In the genomic region with DNA sequence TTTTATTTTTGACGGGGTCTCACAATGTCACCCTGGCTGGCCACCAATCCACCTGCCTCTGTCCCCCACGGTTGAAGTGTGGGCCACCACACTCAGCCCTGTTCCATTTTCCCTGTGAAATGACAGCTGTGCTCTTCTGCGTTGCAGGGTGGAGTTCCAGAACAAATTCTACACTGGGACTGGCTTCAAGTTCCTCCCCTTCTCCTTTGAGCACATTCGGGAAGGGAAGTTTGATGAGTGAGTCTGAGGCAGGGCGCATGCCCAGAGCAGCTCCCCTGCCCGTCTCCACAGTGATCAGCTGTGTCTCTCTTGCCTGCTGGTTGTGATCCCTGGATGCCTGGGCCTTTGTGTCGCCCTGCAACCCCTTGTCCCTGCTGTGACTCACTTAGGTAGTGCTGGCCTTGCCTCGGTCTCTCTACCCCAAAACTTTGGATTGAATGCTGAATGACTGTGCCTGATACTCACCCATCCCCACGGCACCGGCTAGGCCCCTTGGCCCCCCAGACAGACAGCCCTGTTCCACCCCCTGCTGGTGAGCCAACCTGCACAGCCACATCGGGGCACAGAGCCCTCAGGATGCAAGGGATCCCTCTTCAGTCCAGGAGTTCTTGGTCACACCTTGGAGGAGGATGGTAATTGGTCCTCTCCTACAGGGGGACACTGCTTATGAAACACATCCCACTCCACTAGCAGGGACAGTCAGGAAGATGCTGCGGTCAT, we compare ENCODE assay signal across 10 mouse cellular contexts. TPM values are rescaled to one million over a fixed set of nuclear protein-coding genes. Genes with fewer than 3 reads are reported as not detected.
DNase-seq lines count a peak whose midpoint lies in the region; ATAC-seq lines count a peak whose summit lies in the region.
"Had no signal": no experiment of that assay in that cellular context is flagged by ENCODE, and none has a peak within 500 bp of the region (broad histone marks: within the 10 kb centered on the region; RNA-seq: fewer than 3 reads in every experiment).

No protein-coding gene starts in this region.

- peaks cover 19% of the 10 kb centered on the region for H3K4me1 ChIP-seq in hindbrain, embryonic 13.5 days (replicated peaks)
- H3K4me1 ChIP-seq in hindbrain, embryonic 14.5 days (replicated peaks; ENCODE audit: control insufficient read depth, insufficient read depth, low read length), result no peaks in the 10 kb centered on the region

- peaks cover 72% of the 10 kb centered on the region for H3K36me3 ChIP-seq in hindbrain, embryonic 13.5 days
- peaks cover 55% of the 10 kb centered on the region for H3K36me3 ChIP-seq in hindbrain, embryonic 14.5 days (replicated peaks; ENCODE audit: control insufficient read depth, insufficient read depth)

- 0 out of 2 replicates have a peak overlapping the region, but pooled peaks have one; percentile 18 for H3K27ac ChIP-seq in hindbrain, embryonic 13.5 days
- no peak overlapping the region for H3K27ac ChIP-seq in hindbrain, embryonic 14.5 days

- no peaks in the 10 kb centered on the region for H3K9me3 ChIP-seq in hindbrain, embryonic 13.5 days
- H3K9me3 ChIP-seq in hindbrain, embryonic 14.5 days (ENCODE audit: control insufficient read depth, low read length), result no peaks in the 10 kb centered on the region
- H3K9me3 ChIP-seq: neural tube, embryonic 13.5 days had no signal

- no peaks in the 10 kb centered on the region for H3K27me3 ChIP-seq in hindbrain, embryonic 13.5 days
- H3K27me3 ChIP-seq in hindbrain, embryonic 14.5 days (ENCODE audit: control insufficient read depth, insufficient read depth, low read length), result no peaks in the 10 kb centered on the region
- H3K27me3 ChIP-seq: neural tube, embryonic 13.5 days; Patski had no signal

- no peak overlapping the region for H3K9ac ChIP-seq in hindbrain, embryonic 13.5 days
- no peak overlapping the region for H3K9ac ChIP-seq in hindbrain, embryonic 14.5 days
- H3K9ac ChIP-seq: neural tube, embryonic 13.5 days had no signal

- no peak overlapping the region for H3K4me3 ChIP-seq in hindbrain, embryonic 13.5 days
- H3K4me3 ChIP-seq in hindbrain, embryonic 14.5 days (replicated peaks; ENCODE audit: low read length), result no peak overlapping the region
- H3K4me3 ChIP-seq: neural tube, embryonic 13.5 days had no signal

- H3K4me2 ChIP-seq in hindbrain, embryonic 13.5 days, result no peak overlapping the region
- no peak overlapping the region for H3K4me2 ChIP-seq in hindbrain, embryonic 14.5 days (replicated peaks)
- H3K4me2 ChIP-seq: neural tube, embryonic 13.5 days had no signal

- WGBS in hindbrain, embryonic 13.5 days, result 79% methylated on average over 12 of the region's 12 CpGs
- WGBS in hindbrain, embryonic 14.5 days, result 76% methylated on average over 12 of the region's 12 CpGs

- DNase-seq in hindbrain, embryonic 14.5 days (ENCODE audit: low spot score), result no peak
- DNase-seq in adrenal gland, adult 8-10 months, result peak; percentile 45
- DNase-seq in heart, adult 9 months (ENCODE audit: low spot score in 2 of 2), result peak; percentile 84 to 87
- DNase-seq in layer of hippocampus, adult 9-11 months, result peak; percentile 76
- DNase-seq in skeletal muscle tissue, adult 2 months (ENCODE audit: low read depth, low spot score), result peak; percentile 76
- DNase-seq in cerebellum, postnatal 10 days, result no peak

- ATAC-seq in hindbrain, embryonic 13.5 days (ENCODE audit: low FRiP score), result no peak
- no peak for ATAC-seq in hindbrain, embryonic 14.5 days (ENCODE audit: low FRiP score)
- ATAC-seq in megakaryocyte-erythroid progenitor cell, adult 5-6 weeks (replicated peaks; ENCODE audit: low FRiP score, low TSS enrichment, poor library complexity, severe bottlenecking), result no peak
- ATAC-seq: Patski had no signal

RNA-seq across cellular contexts. Expression of a gene that starts 7.5 kb away (rescaled TPM):
- 10.7 and 11.3 TPM in 2 replicates for polyA plus RNA-seq in hindbrain, embryonic 13.5 days (2015; fragmentation: Nextera tagmentation; extraction: Ambion mirVana)
- polyA plus RNA-seq in hindbrain, embryonic 14.5 days (2014; fragmentation: Nextera tagmentation; extraction: Ambion mirVana), result 10.2 and 11.3 TPM in 2 replicates
- total RNA-seq in adrenal gland, adult 8-10 months (2022), result 10 to 100 TPM; 45.3 to 51.8 (median 49.6) TPM
- total RNA-seq in megakaryocyte-erythroid progenitor cell, adult 5-6 weeks (2014; fragmentation: Nextera tagmentation), result 1.5 and 4.3 TPM in 2 replicates
- 3.1 and 4.5 TPM in 2 replicates for total RNA-seq in megakaryocyte-erythroid progenitor cell, adult 5-6 weeks (2017)

RNA-seq across cellular contexts. Expression of a gene that starts 15.9 kb away (rescaled TPM):
- 0.49 TPM in 1 of 2 replicates, not detected in the other for polyA plus RNA-seq in hindbrain, embryonic 13.5 days (2015; fragmentation: Nextera tagmentation; extraction: Ambion mirVana)
- polyA plus RNA-seq in hindbrain, embryonic 14.5 days (2014; fragmentation: Nextera tagmentation; extraction: Ambion mirVana), result 0.31 TPM in 1 of 2 replicates, not detected in the other
- 1 to 10 TPM; 1.7 to 2.4 (median 2.0) TPM for total RNA-seq in adrenal gland, adult 8-10 months (2022)
- not detected in 2 replicates for total RNA-seq in megakaryocyte-erythroid progenitor cell, adult 5-6 weeks (2014; fragmentation: Nextera tagmentation)
- not detected in 2 replicates for total RNA-seq in megakaryocyte-erythroid progenitor cell, adult 5-6 weeks (2017)

RNA-seq across cellular contexts. Expression of a gene that starts 20.0 kb away (rescaled TPM):
- 41.9 and 44.1 TPM in 2 replicates for polyA plus RNA-seq in hindbrain, embryonic 13.5 days (2015; fragmentation: Nextera tagmentation; extraction: Ambion mirVana)
- 37.2 and 45.3 TPM in 2 replicates for polyA plus RNA-seq in hindbrain, embryonic 14.5 days (2014; fragmentation: Nextera tagmentation; extraction: Ambion mirVana)
- 100 to 1,000 TPM in 2 of 4 experiments, 10 to 100 TPM in 2; 70.8 to 104 (median 89.9) TPM for total RNA-seq in adrenal gland, adult 8-10 months (2022)
- 27.3 and 30.7 TPM in 2 replicates for total RNA-seq in megakaryocyte-erythroid progenitor cell, adult 5-6 weeks (2014; fragmentation: Nextera tagmentation)
- total RNA-seq in megakaryocyte-erythroid progenitor cell, adult 5-6 weeks (2017), result 15.1 and 17.2 TPM in 2 replicates

RNA-seq across cellular contexts. Expression of a gene that starts 24.8 kb away (rescaled TPM):
- 88.1 and 91.0 TPM in 2 replicates for polyA plus RNA-seq in hindbrain, embryonic 13.5 days (2015; fragmentation: Nextera tagmentation; extraction: Ambion mirVana)
- 84.0 and 86.6 TPM in 2 replicates for polyA plus RNA-seq in hindbrain, embryonic 14.5 days (2014; fragmentation: Nextera tagmentation; extraction: Ambion mirVana)
- 10 to 100 TPM; 38.1 to 69.0 (median 47.6) TPM for total RNA-seq in adrenal gland, adult 8-10 months (2022)
- 46.8 and 53.3 TPM in 2 replicates for total RNA-seq in megakaryocyte-erythroid progenitor cell, adult 5-6 weeks (2014; fragmentation: Nextera tagmentation)
- 34.5 and 74.8 TPM in 2 replicates for total RNA-seq in megakaryocyte-erythroid progenitor cell, adult 5-6 weeks (2017)

RNA-seq across cellular contexts. Expression of a gene that starts 32.9 kb away (rescaled TPM):
- 23.4 and 26.3 TPM in 2 replicates for polyA plus RNA-seq in hindbrain, embryonic 13.5 days (2015; fragmentation: Nextera tagmentation; extraction: Ambion mirVana)
- 16.4 and 20.7 TPM in 2 replicates for polyA plus RNA-seq in hindbrain, embryonic 14.5 days (2014; fragmentation: Nextera tagmentation; extraction: Ambion mirVana)
- 1 to 10 TPM; 3.6 to 5.9 (median 4.2) TPM for total RNA-seq in adrenal gland, adult 8-10 months (2022)
- 26.2 and 65.9 TPM in 2 replicates for total RNA-seq in megakaryocyte-erythroid progenitor cell, adult 5-6 weeks (2014; fragmentation: Nextera tagmentation)
- 38.0 and 79.3 TPM in 2 replicates for total RNA-seq in megakaryocyte-erythroid progenitor cell, adult 5-6 weeks (2017)

Comparison
In these comparisons a context has a peak if more than half of its experiments do, and no peak if none do; other contexts are left out.
1. DNase-seq: peak in adrenal gland, adult 8-10 months (single experiment), heart, adult 9 months (2 of 2), layer of hippocampus, adult 9-11 months (single experiment) and skeletal muscle tissue, adult 2 months (single experiment); none in hindbrain, embryonic 14.5 days (single experiment) and cerebellum, postnatal 10 days (0 of 2).
2. RNA of a gene that starts 7.5 kb away (total RNA-seq): 45.3 to 51.8 TPM in adrenal gland, adult 8-10 months; 1.5 to 4.5 TPM in megakaryocyte-erythroid progenitor cell, adult 5-6 weeks; every median in the first group is over 4 times any median in the second.